1 mouse cellular context compared by ENCODE assay signal in the genomic region with DNA sequence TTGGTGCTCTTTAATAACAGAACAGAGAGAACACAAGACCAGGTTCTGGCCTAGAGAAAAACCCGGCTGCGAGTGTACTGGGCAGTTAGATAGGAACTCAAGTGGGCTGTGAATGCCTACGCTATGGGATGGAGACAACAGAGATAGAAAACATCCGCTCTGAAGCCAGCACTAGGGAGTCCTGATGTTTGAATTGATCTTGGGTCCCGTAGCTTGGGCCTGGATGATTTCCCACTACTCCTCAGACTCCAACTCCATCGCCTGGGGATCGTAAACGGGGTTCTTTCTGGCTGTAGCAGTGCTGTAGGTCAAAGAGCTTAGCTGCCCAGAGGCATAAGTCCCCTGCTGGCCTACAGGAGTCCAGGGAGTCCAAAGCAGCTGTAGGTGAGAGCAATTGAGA.
TF ChIP-seq lines count a peak whose summit lies in the region.

No protein-coding gene starts in this region.

TF ChIP-seq in MEL, 35 proteins besides CTCF, POLR2A, EP300 and RAD21:
- TF ChIP-seq E2F4 (IDR thresholded peaks at IDR 0.05; ENCODE audit: borderline replicate concordance, low read depth, low read length) (no peak), ZC3H11A (IDR thresholded peaks at IDR 0.05; ENCODE audit: low read depth, low read length) (no peak), RCOR1 (IDR thresholded peaks at IDR 0.05; ENCODE audit: low read depth, low read length) (no peak), NELFE (IDR thresholded peaks at IDR 0.05; ENCODE audit: low read depth, low read length) (no peak), GATA1 (IDR thresholded peaks at IDR 0.05; ENCODE audit: low read depth, low read length) (no peak), MEF2A (IDR thresholded peaks at IDR 0.05; ENCODE audit: extremely low read depth, insufficient replicate concordance, low read depth, low read length, poor library complexity, severe bottlenecking) (no peak), TAL1 (IDR thresholded peaks at IDR 0.05; ENCODE audit: low read length) (no peak), NRF1 (IDR thresholded peaks at IDR 0.05; ENCODE audit: insufficient read depth, low read depth, low read length, poor library complexity, severe bottlenecking) (no peak), BHLHE40 (IDR thresholded peaks at IDR 0.05; ENCODE audit: borderline replicate concordance, low read depth, low read length) (no peak), USF2 (IDR thresholded peaks at IDR 0.05; ENCODE audit: borderline replicate concordance in 1 of 2, insufficient read depth in 1 of 2, low read depth in 1 of 2, low read length in 2 of 2) (no peak), MYC (IDR thresholded peaks at IDR 0.05; ENCODE audit: low read depth, low read length) (no peak), SMC3 (IDR thresholded peaks at IDR 0.05; ENCODE audit: low read depth, low read length) (no peak), ETS1 (IDR thresholded peaks at IDR 0.05; ENCODE audit: low read depth, low read length) (no peak)
